Mouse (Mus musculus) kidney, embryonic 14.5 days (tissue): Measurements from ENCODE around the gene Nudt8. TPM values are rescaled to one million over a fixed set of nuclear protein-coding genes. Genes with fewer than 3 reads are reported as not detected.
"Not testable (repeated sequence)": the region's sequence is repeated elsewhere in the genome, so short reads cannot be mapped to it uniquely, and the experiment has no call there.

Experiments used
- ATAC-seq: fragments of 200-750 bp; cut with Nextera tagmentation; 2 replicates; pipeline ENCODE4 v1.8.0; 2017; ENCODE audit warnings: moderate number of reproducible peaks, mild to moderate bottlenecking, moderate TSS enrichment, moderate library complexity; ENCODE audit not compliant: low FRiP score, low TSS enrichment
- H3K27ac ChIP-seq: fragments of 300-500 bp; sonication (generic); 2 replicates; pipeline ENCODE4 v1.5.1; 2014; ENCODE audit warnings: low read depth, mild to moderate bottlenecking, low read length, moderate library complexity, mixed read lengths
- H3K27me3 ChIP-seq: fragments of 300-500 bp; sonication (generic); 2 replicates; pipeline ENCODE4 v1.6.1; 2014; ENCODE audit warnings: mild to moderate bottlenecking, low read length; ENCODE audit not compliant: control insufficient read depth, insufficient read depth
- H3K36me3 ChIP-seq: fragments of 300-500 bp; sonication (generic); 2 replicates; pipeline ENCODE4 v1.6.1; 2014; ENCODE audit warnings: low read length, mixed read lengths; ENCODE audit not compliant: control insufficient read depth, insufficient read depth
- H3K4me1 ChIP-seq: fragments of 300-500 bp; sonication (generic); 2 replicates; pipeline ENCODE4 v1.6.1; 2014; ENCODE audit warnings: low read length, mixed read lengths; ENCODE audit not compliant: control insufficient read depth, insufficient read depth
- H3K4me2 ChIP-seq: fragments of 300-500 bp; sonication (generic); replicated peaks from 2 replicates; pipeline ENCODE4 v1.6.1; 2014; ENCODE audit warnings: low read depth, mild to moderate bottlenecking, low read length
- H3K4me3 ChIP-seq: fragments of 300-500 bp; sonication (generic); 2 replicates; pipeline ENCODE4 v1.5.1; 2014; ENCODE audit warnings: mild to moderate bottlenecking, low read length
- H3K9ac ChIP-seq: fragments of 300-500 bp; sonication (generic); 2 replicates; pipeline ENCODE4 v1.6.1; 2014; ENCODE audit warnings: low read depth, mild to moderate bottlenecking, low read length, moderate library complexity
- H3K9me3 ChIP-seq: fragments of 300-500 bp; sonication (generic); 2 replicates; pipeline ENCODE4 v1.6.1; 2016; ENCODE audit warnings: low read length; ENCODE audit not compliant: control insufficient read depth
- WGBS: fragments of 180-500 bp; shearing (Covaris S2); extraction: QIAGEN DNeasy Blood & Tissue Kit; methylation state at CpG from one replicate; pipeline ENCODE4 v1.1.7; 2014; 5-methylcytosine and 5-hydroxymethylcytosine counted together
- polyA plus RNA-seq: library from polyadenylated mRNA; unstranded; fragments of >200 nt; fragmentation: Nextera tagmentation; extraction: Ambion mirVana; gene quantifications from 2 replicates; pipeline ENCODE4 v1.2.1, GENCODE M21; 2014

Gene Nudt8
- polyA plus RNA-seq, 1 experiment from 2014 or later = 37.6 TPM

DNA sequence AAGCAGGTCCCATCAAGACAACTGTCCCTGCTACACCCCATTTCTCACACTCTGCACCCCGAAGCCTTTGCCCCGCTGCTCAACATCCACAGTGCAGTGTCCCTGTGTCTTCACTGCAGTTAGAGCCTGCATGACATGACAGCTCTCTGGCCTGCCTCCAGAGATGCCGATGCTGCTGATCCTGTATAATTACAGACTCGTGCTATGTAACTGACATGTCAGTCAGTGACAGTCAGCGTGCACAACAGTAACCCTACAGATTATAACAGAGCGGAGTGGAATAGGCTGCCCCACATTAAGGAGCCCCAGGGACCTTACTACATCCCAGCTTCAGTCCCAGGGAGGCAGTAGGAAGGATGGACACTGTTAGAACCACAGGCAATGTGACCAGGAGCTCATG, 38.6 kb upstream of the Nudt8 start:
- H3K4me1 ChIP-seq, H3K9ac ChIP-seq, H3K27ac ChIP-seq, H3K27me3 ChIP-seq, ATAC-seq, H3K9me3 ChIP-seq, H3K4me3 ChIP-seq, H3K36me3 ChIP-seq, H3K4me2 ChIP-seq: not testable (repeated sequence)
- 90% methylated on average over 6 of the region's 6 CpGs for WGBS

DNA sequence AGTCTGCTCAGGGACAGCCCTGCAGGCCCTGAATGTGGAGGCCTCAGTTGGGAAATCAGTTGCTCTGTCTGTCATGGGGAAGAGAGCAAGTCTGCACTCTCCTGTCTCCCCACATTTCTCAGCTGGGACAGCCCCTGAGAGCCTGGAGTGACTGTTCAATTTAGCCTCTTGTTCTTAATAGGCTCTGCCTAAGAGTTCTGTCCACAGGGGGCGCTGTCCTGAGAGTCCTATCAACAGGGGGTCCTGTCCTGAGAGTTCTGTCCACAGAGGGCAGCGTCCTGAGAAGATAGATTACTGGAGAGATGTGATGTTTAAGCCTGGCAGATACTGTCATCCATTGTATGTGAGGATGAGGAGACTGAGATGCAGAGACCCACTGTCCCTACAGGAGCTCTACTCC, 37.9 kb upstream of the Nudt8 start:
- no peak overlapping the region for H3K4me3 ChIP-seq
- no peak overlapping the region for H3K4me2 ChIP-seq
- H3K9me3 ChIP-seq = no peaks in the 10 kb centered on the region
- ATAC-seq = no peak
- no peak overlapping the region for H3K9ac ChIP-seq
- no peak overlapping the region for H3K27ac ChIP-seq
- no peaks in the 10 kb centered on the region for H3K36me3 ChIP-seq
- no peaks in the 10 kb centered on the region for H3K4me1 ChIP-seq
- H3K27me3 ChIP-seq = no peaks in the 10 kb centered on the region
- WGBS = 22% methylated on average over 2 of the region's 2 CpGs

DNA sequence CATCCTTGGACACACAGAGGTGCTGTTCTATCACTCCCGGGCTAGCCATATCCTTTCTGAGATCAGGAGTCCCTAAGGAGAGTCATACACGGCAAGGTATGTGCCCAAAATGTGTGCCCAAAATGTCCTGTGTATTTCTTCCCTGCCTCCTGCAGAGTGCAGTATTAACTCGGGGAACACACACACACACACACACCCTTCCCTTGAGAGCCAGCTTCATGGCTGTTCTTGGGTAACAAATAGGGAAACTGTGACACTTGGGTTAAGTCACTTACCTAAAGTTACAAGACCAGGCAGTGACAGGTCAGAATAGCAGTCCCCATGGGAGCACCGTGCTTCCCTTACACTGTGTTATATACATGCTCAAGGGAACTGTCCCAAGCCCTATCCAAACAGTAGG, 36.4 kb upstream of the Nudt8 start:
- H3K36me3 ChIP-seq = no peaks in the 10 kb centered on the region
- H3K4me3 ChIP-seq = no peak overlapping the region
- no peak overlapping the region for H3K4me2 ChIP-seq
- no peak overlapping the region for H3K9ac ChIP-seq
- H3K9me3 ChIP-seq = no peaks in the 10 kb centered on the region
- H3K27me3 ChIP-seq = no peaks in the 10 kb centered on the region
- no peak for ATAC-seq
- no peak overlapping the region for H3K27ac ChIP-seq
- H3K4me1 ChIP-seq = no peaks in the 10 kb centered on the region
- 64% methylated on average over 4 of the region's 4 CpGs for WGBS

DNA sequence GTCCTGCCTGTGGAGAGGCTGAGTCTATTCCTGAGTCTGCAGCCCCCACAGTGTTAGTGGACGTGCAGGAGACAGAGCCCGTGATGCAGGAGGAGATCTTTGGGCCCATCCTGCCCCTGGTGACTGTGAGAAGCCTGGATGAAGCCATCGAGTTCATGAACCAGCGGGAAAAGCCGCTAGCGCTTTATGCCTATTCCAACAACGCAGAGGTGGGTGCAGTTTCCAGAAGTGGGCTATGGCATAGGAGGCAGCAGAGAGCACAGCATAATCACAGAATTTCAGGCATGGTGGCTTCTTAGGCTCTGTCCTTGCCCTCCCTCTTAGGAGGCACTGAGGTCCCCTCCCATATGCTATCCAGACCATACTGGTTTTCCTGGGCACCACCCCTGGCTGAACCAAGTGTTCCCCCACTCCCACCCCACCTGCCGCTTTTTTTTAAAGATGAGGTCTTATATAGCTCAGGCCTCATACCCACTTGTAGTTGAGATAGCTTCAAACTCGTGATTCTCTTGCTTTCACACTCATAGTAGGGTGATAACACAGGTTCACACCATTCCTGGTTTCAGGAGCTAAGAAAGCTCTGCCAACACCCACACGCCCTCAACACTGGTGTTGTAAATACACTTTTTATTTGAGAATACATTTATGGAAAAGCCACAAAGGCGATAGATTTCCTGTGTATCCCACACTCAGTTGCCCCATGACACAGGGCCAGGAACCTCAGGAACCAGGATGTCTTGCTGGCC, 33.9 kb upstream of the Nudt8 start:
- Histone ChIP-seq H3K9me3 (no peaks in the 10 kb centered on the region), H3K4me2 (no peak overlapping the region), H3K4me3 (no peak overlapping the region), H3K36me3 (no peaks in the 10 kb centered on the region), H3K27me3 (no peaks in the 10 kb centered on the region), H3K4me1 (0 out of 2 replicates have a peak, but pooled peaks cover 3% of the 10 kb centered on the region), H3K27ac (no peak overlapping the region), H3K9ac (no peak overlapping the region)
- 74% methylated on average over 11 of the region's 11 CpGs for WGBS
- ATAC-seq = no peak

DNA sequence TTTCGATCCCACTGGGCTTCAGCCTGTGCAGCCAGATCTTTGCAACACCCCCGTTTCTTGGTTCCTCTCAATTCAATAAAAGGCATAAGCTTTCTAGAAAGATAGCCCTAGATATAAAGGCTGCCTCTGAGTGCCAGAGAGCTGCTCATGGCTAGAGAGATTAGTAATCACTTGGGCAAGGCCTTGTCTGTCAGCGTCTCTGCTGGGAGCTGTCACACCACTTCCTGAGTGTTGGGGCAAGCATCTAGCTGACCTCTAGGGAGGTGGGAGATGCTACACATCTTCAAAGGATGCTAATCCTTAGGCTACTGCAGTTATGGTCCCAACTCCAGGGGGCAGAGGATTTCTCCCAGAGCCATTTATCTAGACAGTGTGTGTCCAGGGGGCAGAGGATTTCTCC, 33.1 kb upstream of the Nudt8 start:
- no peak overlapping the region for H3K27ac ChIP-seq
- no peaks in the 10 kb centered on the region for H3K9me3 ChIP-seq
- H3K27me3 ChIP-seq = no peaks in the 10 kb centered on the region
- H3K4me2 ChIP-seq = no peak overlapping the region
- no peak overlapping the region for H3K4me3 ChIP-seq
- H3K36me3 ChIP-seq = no peaks in the 10 kb centered on the region
- no peak for ATAC-seq
- 59% methylated on average over 3 of the region's 3 CpGs for WGBS
- H3K4me1 ChIP-seq = peaks cover 5% of the 10 kb centered on the region; the same call in 1 of the 2 replicates
- H3K9ac ChIP-seq = no peak overlapping the region

DNA sequence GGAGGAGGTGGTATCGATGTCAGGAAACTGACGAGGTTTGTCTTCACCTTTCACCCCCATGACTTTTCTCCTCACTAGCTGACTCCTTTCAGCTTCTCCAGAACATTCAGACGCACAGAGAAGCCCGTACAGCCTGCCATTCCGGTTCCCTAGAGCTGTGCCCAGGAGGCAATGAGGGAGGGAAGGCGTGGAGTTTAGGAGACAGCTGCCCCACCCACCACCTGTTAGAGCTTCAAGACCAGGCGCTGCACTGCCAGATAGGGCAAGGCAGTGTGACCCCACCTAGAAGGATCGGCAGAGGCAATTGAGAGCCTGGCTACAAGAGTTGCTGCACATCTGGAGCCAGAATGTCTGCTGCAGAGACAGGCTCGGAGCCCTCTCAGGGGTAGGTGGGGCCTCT, 28.2 kb upstream of the Nudt8 start, which contains the start of gene Aldh3b2:
Gene Aldh3b2 (plus strand): TSS at position 100 of the 400 bp plus-strand sequence.
- H3K9me3 ChIP-seq = no peaks in the 10 kb centered on the region
- H3K27ac ChIP-seq = no peak within 1 kb of the TSS
- H3K9ac ChIP-seq = no peak within 1 kb of the TSS
- peaks cover 7% of the 10 kb centered on the region; the same call in 1 of the 2 replicates for H3K4me1 ChIP-seq
- no peak within 1 kb of the TSS for H3K4me2 ChIP-seq
- 15% methylated on average over 9 of the region's 9 CpGs for WGBS
- no peak within 1 kb of the TSS for H3K4me3 ChIP-seq
- no peak for ATAC-seq
- H3K36me3 ChIP-seq = no peaks in the 10 kb centered on the region
- H3K27me3 ChIP-seq = no peaks in the 10 kb centered on the region

DNA sequence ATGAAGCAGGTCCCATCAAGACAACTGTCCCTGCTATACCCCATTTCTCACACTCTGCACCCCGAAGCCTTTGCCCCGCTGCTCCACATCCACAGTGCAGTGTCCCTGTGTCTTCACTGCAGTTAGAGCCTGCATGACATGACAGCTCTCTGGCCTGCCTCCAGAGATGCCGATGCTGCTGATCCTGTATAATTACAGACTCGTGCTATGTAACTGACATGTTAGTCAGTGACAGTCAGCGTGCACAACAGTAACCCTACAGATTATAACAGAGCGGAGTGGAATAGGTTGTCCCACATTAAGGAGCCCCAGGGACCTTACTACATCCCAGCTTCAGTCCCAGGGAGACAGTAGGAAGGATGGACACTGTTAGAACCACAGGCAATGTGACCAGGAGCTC, 25.8 kb upstream of the Nudt8 start:
- not testable (repeated sequence) for H3K36me3 ChIP-seq, H3K4me1 ChIP-seq, H3K4me2 ChIP-seq, H3K27ac ChIP-seq, H3K27me3 ChIP-seq, H3K9ac ChIP-seq, H3K9me3 ChIP-seq, H3K4me3 ChIP-seq, ATAC-seq
- 90% methylated on average over 6 of the region's 6 CpGs for WGBS

DNA sequence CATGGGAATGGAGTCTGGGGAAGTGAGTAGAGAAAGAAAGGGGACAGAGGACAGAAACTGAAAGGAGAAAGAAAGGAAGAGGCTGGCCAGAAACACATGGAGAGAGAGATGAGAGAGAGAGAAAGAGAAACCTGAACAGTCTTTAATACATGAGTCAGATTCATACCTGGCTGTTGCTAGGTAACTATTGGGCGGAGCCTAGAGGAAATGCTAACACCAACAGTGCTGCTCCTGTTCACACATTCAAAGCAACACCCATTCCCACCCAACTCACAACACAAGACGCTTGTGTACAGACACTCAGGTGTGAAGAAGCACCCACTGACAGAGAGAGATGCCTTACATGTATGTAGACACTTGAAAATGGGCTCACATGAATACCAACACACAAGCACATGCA, 24.5 kb upstream of the Nudt8 start:
- no peak for ATAC-seq
- Histone ChIP-seq H3K27me3 (no peaks in the 10 kb centered on the region), H3K36me3 (no peaks in the 10 kb centered on the region), H3K9me3 (no peaks in the 10 kb centered on the region), H3K4me3 (no peak overlapping the region), H3K4me1 (peaks cover 4% of the 10 kb centered on the region; the same call in 1 of the 2 replicates), H3K4me2 (no peak overlapping the region), H3K27ac (no peak overlapping the region), H3K9ac (no peak overlapping the region)
- WGBS = 72% methylated on average over 2 of the region's 2 CpGs

DNA sequence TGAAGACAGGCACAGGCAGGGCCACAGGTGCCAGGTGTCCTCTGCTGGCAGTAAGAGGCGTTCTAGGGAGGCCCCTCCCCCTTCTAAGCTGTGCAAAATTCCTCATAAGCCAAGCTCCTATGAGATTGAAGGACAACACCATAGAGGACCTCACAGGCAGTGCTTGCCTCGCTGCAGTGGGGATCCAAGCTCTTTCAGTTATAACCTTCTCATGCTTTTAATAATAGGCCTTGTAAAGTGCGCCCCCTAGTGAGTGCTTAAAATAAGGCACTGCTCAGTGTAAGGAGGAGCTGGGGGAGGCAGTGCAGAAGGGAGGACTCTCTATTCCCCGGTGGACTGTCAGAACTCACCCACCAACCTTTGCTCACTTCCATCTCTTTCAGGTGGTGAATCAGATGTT, 20.1 kb upstream of the Nudt8 start:
- no peaks in the 10 kb centered on the region for H3K27me3 ChIP-seq
- no peaks in the 10 kb centered on the region for H3K36me3 ChIP-seq
- 14% methylated on average over 4 of the region's 4 CpGs for WGBS
- ATAC-seq = peak; percentile 29; the same call in 1 of the 2 replicates
- no peak overlapping the region for H3K4me3 ChIP-seq
- H3K4me1 ChIP-seq = peaks cover 14% of the 10 kb centered on the region
- no peaks in the 10 kb centered on the region for H3K9me3 ChIP-seq
- H3K9ac ChIP-seq = no peak overlapping the region
- no peak overlapping the region for H3K4me2 ChIP-seq
- no peak overlapping the region for H3K27ac ChIP-seq
